Mouse (Mus musculus): ENCODE data around the gene Cdh23. TPM values are rescaled to one million over a fixed set of nuclear protein-coding genes. Genes with fewer than 3 reads are reported as not detected.

Gene Cdh23
- polyA plus RNA-seq, 1 experiment from 2014 or later: 0.26 TPM

DNA sequence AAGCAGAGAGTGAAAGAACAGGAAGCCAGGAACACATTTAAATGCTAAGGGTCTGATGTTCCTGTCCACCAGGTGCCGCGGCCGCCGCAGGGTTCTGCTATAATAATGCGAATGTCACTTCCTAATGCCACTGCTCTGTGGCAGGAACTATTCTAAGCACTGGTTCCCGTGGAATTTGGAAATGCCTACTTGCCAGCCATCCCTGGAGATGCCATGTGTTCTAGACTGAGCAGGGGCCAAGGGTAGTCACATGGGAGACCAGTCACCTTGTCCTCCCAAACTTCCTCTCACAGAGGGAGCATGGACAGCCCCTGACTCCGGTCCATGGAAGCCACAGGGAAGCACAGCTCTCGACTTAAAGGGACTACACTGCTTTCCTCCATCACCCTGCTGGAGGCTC, 171.2 kb downstream of the Cdh23 start:
- H3K27me3 ChIP-seq (replicated peaks; ENCODE audit: control insufficient read depth, insufficient read depth, low read length): no peaks in the 10 kb centered on the region
- H3K4me2 ChIP-seq (replicated peaks; ENCODE audit: low read depth): no peak overlapping the region
- H3K4me3 ChIP-seq (ENCODE audit: low read depth, low read length): no peak overlapping the region
- no peaks in the 10 kb centered on the region for H3K9me3 ChIP-seq (ENCODE audit: control insufficient read depth)
- no peaks in the 10 kb centered on the region for H3K36me3 ChIP-seq (ENCODE audit: control insufficient read depth, insufficient read depth)
- 77% methylated on average over 8 of the region's 8 CpGs for whole genome bisulfite sequencing
- H3K27ac ChIP-seq (ENCODE audit: low read depth, low read length): no peak overlapping the region
- H3K4me1 ChIP-seq (replicated peaks; ENCODE audit: control insufficient read depth, insufficient read depth, low read length): no peaks in the 10 kb centered on the region
- ATAC-seq: no peak
- H3K9ac ChIP-seq (ENCODE audit: low read depth, low read length): no peak overlapping the region
- no peak for TF ChIP-seq CTCF (IDR thresholded peaks at IDR 0.05; ENCODE audit: low read depth)

DNA sequence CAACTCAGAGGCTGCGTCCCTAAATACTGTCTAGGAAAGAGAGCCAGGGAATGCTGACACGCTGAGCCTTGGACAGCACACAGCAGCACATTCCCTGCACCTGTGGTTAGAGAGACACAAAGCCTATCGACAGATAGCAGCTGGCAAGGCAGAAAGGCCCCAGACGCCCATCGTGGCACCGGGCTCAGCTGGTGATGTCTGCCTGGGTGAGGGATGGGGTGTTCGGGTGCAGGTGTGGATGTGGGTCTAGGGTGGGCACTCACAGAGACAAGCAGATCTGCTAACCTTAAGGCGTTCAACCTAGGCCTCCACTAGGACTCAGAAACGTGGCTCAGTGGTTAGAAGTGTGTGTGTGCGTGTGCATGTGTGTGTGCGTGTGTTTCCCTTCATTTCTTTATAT, 180.0 kb downstream of the Cdh23 start:
- Histone ChIP-seq H3K4me3 (ENCODE audit: low read depth, low read length) (no peak overlapping the region), H3K36me3 (ENCODE audit: control insufficient read depth, insufficient read depth) (no peaks in the 10 kb centered on the region), H3K9me3 (ENCODE audit: control insufficient read depth) (no peaks in the 10 kb centered on the region), H3K27me3 (replicated peaks; ENCODE audit: control insufficient read depth, insufficient read depth, low read length) (no peaks in the 10 kb centered on the region), H3K9ac (ENCODE audit: low read depth, low read length) (no peak overlapping the region), H3K4me2 (replicated peaks; ENCODE audit: low read depth) (no peak overlapping the region), H3K27ac (ENCODE audit: low read depth, low read length) (no peak overlapping the region), H3K4me1 (replicated peaks; ENCODE audit: control insufficient read depth, insufficient read depth, low read length) (no peaks in the 10 kb centered on the region)
- no peak for ATAC-seq
- no peak for TF ChIP-seq CTCF (IDR thresholded peaks at IDR 0.05; ENCODE audit: low read depth)
- 87% methylated on average over 11 of the region's 11 CpGs for WGBS

GRCm38 (mm10) chr10:60498538-60498937, 197.8 kb downstream of the Cdh23 start:
- H3K27me3 ChIP-seq (replicated peaks; ENCODE audit: control insufficient read depth, insufficient read depth, low read length): no peaks in the 10 kb centered on the region
- ATAC-seq: no peak

DNA sequence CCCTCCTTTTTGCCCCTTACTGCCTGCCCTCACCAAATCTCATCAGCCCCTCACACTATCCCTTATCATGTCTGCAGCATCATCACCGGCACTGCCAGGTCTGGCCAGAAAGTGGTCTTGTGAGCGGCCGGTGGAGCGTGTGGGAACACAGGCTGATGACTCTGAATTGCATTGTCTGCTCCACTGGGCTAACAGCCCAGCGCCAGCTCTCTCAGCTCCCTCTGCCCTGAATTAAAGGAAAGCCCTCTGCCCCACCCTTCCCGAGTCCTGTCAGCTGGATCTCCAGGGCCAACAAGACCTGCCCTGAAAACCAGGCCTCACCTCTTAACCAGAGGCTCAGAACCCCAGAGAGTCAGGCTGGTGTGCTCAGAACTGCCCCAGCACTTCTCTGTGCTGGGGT, 201.2 kb downstream of the Cdh23 start:
- WGBS: 26% methylated on average over 6 of the region's 6 CpGs

More at GRCm38 (mm10) chr10:60498538-60498937, 197.8 kb downstream of the Cdh23 start:
- no peak overlapping the region for H3K27ac ChIP-seq (ENCODE audit: low read depth, low read length)
- H3K9me3 ChIP-seq (ENCODE audit: control insufficient read depth): no peaks in the 10 kb centered on the region
- no peak overlapping the region for H3K4me3 ChIP-seq (ENCODE audit: low read depth, low read length)
- no peak overlapping the region for H3K4me2 ChIP-seq (replicated peaks; ENCODE audit: low read depth)
- H3K9ac ChIP-seq (ENCODE audit: low read depth, low read length): no peak overlapping the region
- TF ChIP-seq CTCF (IDR thresholded peaks at IDR 0.05; ENCODE audit: low read depth): no peak
- 8% methylated on average over 4 of the region's 4 CpGs for WGBS
- no peaks in the 10 kb centered on the region for H3K36me3 ChIP-seq (ENCODE audit: control insufficient read depth, insufficient read depth)
- no peaks in the 10 kb centered on the region for H3K4me1 ChIP-seq (replicated peaks; ENCODE audit: control insufficient read depth, insufficient read depth, low read length)

DNA sequence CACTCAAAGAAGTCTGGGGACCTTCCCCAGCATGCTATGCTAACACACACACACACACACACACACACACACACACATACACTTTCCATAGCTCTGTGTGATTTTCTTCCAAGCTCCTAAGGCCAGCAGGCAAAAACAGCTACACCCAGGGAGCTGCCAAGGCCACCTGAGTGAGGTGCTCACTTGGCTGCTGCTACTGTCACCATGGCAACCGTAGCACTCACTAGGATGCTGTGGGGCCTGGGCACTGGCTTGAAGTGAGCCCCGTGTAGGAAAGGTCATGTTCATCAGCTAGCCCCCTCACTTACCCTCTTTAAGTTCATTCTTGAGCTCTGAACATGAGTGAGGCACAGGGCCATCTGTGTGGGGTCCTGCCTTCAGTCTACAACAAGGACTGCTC, 204.8 kb downstream of the Cdh23 start:
- no peak for ATAC-seq
- TF ChIP-seq CTCF (IDR thresholded peaks at IDR 0.05; ENCODE audit: low read depth): no peak
- Histone ChIP-seq H3K36me3 (ENCODE audit: control insufficient read depth, insufficient read depth) (no peaks in the 10 kb centered on the region), H3K27me3 (replicated peaks; ENCODE audit: control insufficient read depth, insufficient read depth, low read length) (no peaks in the 10 kb centered on the region), H3K9me3 (ENCODE audit: control insufficient read depth) (no peaks in the 10 kb centered on the region), H3K4me1 (replicated peaks; ENCODE audit: control insufficient read depth, insufficient read depth, low read length) (no peaks in the 10 kb centered on the region), H3K9ac (ENCODE audit: low read depth, low read length) (no peak overlapping the region), H3K4me3 (ENCODE audit: low read depth, low read length) (no peak overlapping the region), H3K4me2 (replicated peaks; ENCODE audit: low read depth) (no peak overlapping the region), H3K27ac (ENCODE audit: low read depth, low read length) (no peak overlapping the region)
- 45% methylated on average over 2 of the region's 2 CpGs for WGBS

More for the DNA sequence above, 201.2 kb downstream of the Cdh23 start:
- H3K4me2 ChIP-seq (replicated peaks; ENCODE audit: low read depth): no peak overlapping the region
- no peaks in the 10 kb centered on the region for H3K9me3 ChIP-seq (ENCODE audit: control insufficient read depth)
- no peak overlapping the region for H3K4me3 ChIP-seq (ENCODE audit: low read depth, low read length)
- H3K9ac ChIP-seq (ENCODE audit: low read depth, low read length): no peak overlapping the region
- H3K36me3 ChIP-seq (ENCODE audit: control insufficient read depth, insufficient read depth): no peaks in the 10 kb centered on the region
- H3K4me1 ChIP-seq (replicated peaks; ENCODE audit: control insufficient read depth, insufficient read depth, low read length): no peaks in the 10 kb centered on the region
- H3K27me3 ChIP-seq (replicated peaks; ENCODE audit: control insufficient read depth, insufficient read depth, low read length): no peaks in the 10 kb centered on the region
- H3K27ac ChIP-seq (ENCODE audit: low read depth, low read length): no peak overlapping the region
- ATAC-seq: no peak
- no peak for TF ChIP-seq CTCF (IDR thresholded peaks at IDR 0.05; ENCODE audit: low read depth)

DNA sequence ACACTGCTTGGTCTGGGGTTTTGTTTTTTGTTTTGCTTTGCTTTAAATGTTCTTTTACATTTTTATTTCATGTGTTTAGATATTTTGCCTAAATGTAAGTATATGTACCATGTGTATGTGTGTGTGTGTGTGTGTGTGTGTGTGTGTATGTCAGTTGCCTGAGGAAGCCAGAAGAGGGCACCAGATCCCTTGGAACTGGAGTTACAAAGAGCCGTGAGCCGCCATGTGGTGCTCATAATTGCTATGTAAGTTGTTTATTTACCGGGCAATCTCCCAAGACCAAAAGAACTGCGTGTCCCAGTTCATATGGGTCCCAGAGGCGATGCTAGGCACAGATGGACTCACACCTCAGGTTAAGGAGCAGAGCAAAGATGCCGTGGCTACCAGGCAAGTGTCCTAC, 214.9 kb downstream of the Cdh23 start:
- no peak overlapping the region for H3K9ac ChIP-seq (ENCODE audit: low read depth, low read length)
- no peaks in the 10 kb centered on the region for H3K9me3 ChIP-seq (ENCODE audit: control insufficient read depth)
- H3K27me3 ChIP-seq (replicated peaks; ENCODE audit: control insufficient read depth, insufficient read depth, low read length): no peaks in the 10 kb centered on the region
- H3K36me3 ChIP-seq (ENCODE audit: control insufficient read depth, insufficient read depth): no peaks in the 10 kb centered on the region
- WGBS: 88% methylated on average over 6 of the region's 6 CpGs
- no peak for ATAC-seq
- TF ChIP-seq CTCF (IDR thresholded peaks at IDR 0.05; ENCODE audit: low read depth): no peak
- no peak overlapping the region for H3K4me3 ChIP-seq (ENCODE audit: low read depth, low read length)
- no peak overlapping the region for H3K27ac ChIP-seq (ENCODE audit: low read depth, low read length)
- H3K4me1 ChIP-seq (replicated peaks; ENCODE audit: control insufficient read depth, insufficient read depth, low read length): no peaks in the 10 kb centered on the region
- H3K4me2 ChIP-seq (replicated peaks; ENCODE audit: low read depth): no peak overlapping the region

GRCm38 (mm10) chr10:60474549-60474948, 221.7 kb downstream of the Cdh23 start:
- Histone ChIP-seq H3K4me1 (replicated peaks; ENCODE audit: control insufficient read depth, insufficient read depth, low read length) (no peaks in the 10 kb centered on the region), H3K9me3 (ENCODE audit: control insufficient read depth) (no peaks in the 10 kb centered on the region), H3K36me3 (ENCODE audit: control insufficient read depth, insufficient read depth) (no peaks in the 10 kb centered on the region), H3K9ac (ENCODE audit: low read depth, low read length) (no peak overlapping the region), H3K27ac (ENCODE audit: low read depth, low read length) (no peak overlapping the region), H3K4me2 (replicated peaks; ENCODE audit: low read depth) (no peak overlapping the region), H3K27me3 (replicated peaks; ENCODE audit: control insufficient read depth, insufficient read depth, low read length) (no peaks in the 10 kb centered on the region), H3K4me3 (ENCODE audit: low read depth, low read length) (no peak overlapping the region)
- TF ChIP-seq CTCF (IDR thresholded peaks at IDR 0.05; ENCODE audit: low read depth): no peak
- no peak for ATAC-seq
- 65% methylated on average over 5 of the region's 5 CpGs for WGBS

Data from intestine, postnatal 0 days (tissue).